Mouse (Mus musculus): ENCODE data around the gene AB124611.

- TF ChIP-seq CTCF (IDR thresholded peaks at IDR 0.05; ENCODE audit: insufficient read depth, low read depth, low read length): no peak
- TF ChIP-seq POLR2A (IDR thresholded peaks at IDR 0.05; ENCODE audit: insufficient read depth, low read depth, low read length): no peak
These were observed 41.9 kb upstream of the AB124611 start for GRCm38 (mm10) chr9:21484065-21484464.

All from olfactory bulb, adult 2 months (tissue).